Mouse (Mus musculus): ENCODE results near the gene Olfr1411.

DNA sequence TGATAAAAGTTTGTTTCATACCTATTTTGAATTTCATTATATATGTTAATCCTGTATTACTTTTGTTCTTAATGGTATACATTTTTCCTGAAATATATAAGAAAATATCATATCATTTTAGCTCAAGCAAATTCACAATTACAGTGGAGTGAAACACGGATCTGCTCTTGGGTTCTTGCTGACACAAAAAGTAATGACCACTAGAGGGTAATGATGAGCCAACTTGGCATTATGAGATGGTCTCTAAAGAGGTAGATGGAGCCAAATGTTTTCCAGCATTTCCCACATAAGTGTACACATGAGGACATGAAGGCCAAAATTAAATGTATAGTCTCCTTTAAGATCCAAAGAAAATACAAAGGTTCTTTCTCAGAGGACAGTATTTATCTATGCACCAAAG, 20.3 kb downstream of the Olfr1411 start:
- no peak for TF ChIP-seq POLR2A (IDR thresholded peaks at IDR 0.05; ENCODE audit: insufficient read length, low read depth)
- TF ChIP-seq MAX (IDR thresholded peaks at IDR 0.05; ENCODE audit: low read depth) = no peak
- no peak for TF ChIP-seq POLR2AphosphoS2 (IDR thresholded peaks at IDR 0.05; ENCODE audit: insufficient read length, low read depth)
- no peak for TF ChIP-seq E2F4 (IDR thresholded peaks at IDR 0.05; ENCODE audit: insufficient read depth)
- no peak for TF ChIP-seq MYOG (IDR thresholded peaks at IDR 0.05; ENCODE audit: control insufficient read depth in 1 of 3, insufficient read depth in 1 of 3, insufficient read length in 2 of 3, low read depth in 2 of 3)

Measured in myocyte (in vitro differentiated cells).